9 mouse cellular contexts compared by ENCODE assay signal in genomic region chr17:12532115-12532514, GRCm38 (mm10). TPM values are rescaled to one million over a fixed set of nuclear protein-coding genes. Genes with fewer than 3 reads are reported as not detected.
DNase-seq lines count a peak whose midpoint lies in the region; ATAC-seq lines count a peak whose summit lies in the region.
"Had no signal": no experiment of that assay in that cellular context is flagged by ENCODE, and none has a peak within 500 bp of the region (broad histone marks: within the 10 kb centered on the region; RNA-seq: fewer than 3 reads in every experiment).

No protein-coding gene starts in this region.

- H3K27ac ChIP-seq in forebrain, embryonic 14.5 days (ENCODE audit: low read depth, low read length) = no peak overlapping the region
- H3K27ac ChIP-seq in forebrain, embryonic 15.5 days (replicated peaks) = no peak overlapping the region
- H3K27ac ChIP-seq: limb, embryonic 12.5 days had no signal

- peak; percentile 47 for DNase-seq in forebrain, embryonic 14.5 days (ENCODE audit: low spot score)
- peak; percentile 52 for DNase-seq in 3T3-L1 (ENCODE audit: low read depth, low spot score)
- DNase-seq in adrenal gland, adult 18-20 months (ENCODE audit: low spot score in 2 of 2) = peak; percentile 51 to 52
- DNase-seq in embryo, embryonic 11 days = peak; percentile 67
- DNase-seq in kidney, adult 8-10 months = peak; percentile 26 to 58
- DNase-seq in lung, postnatal 14 days = peak; percentile 65
- peak; percentile 48 for DNase-seq in splenic B cell, adult 2 months (ENCODE audit: low read depth, low spot score)

- H3K9ac ChIP-seq in forebrain, embryonic 14.5 days (ENCODE audit: low read length) = no peak overlapping the region
- H3K9ac ChIP-seq in forebrain, embryonic 15.5 days (replicated peaks) = no peak overlapping the region
- H3K9ac ChIP-seq: limb, embryonic 12.5 days had no signal

- H3K4me2 ChIP-seq in forebrain, embryonic 14.5 days (ENCODE audit: low read length) = no peak overlapping the region
- H3K4me2 ChIP-seq in forebrain, embryonic 15.5 days (replicated peaks) = no peak overlapping the region
- H3K4me2 ChIP-seq: limb, embryonic 12.5 days had no signal

- H3K36me3 ChIP-seq in forebrain, embryonic 14.5 days (ENCODE audit: control insufficient read depth, insufficient read depth, low read length) = no peaks in the 10 kb centered on the region
- H3K36me3 ChIP-seq in forebrain, embryonic 15.5 days = no peaks in the 10 kb centered on the region
- no peaks in the 10 kb centered on the region for H3K36me3 ChIP-seq in splenic B cell, adult 2 months (ENCODE audit: control insufficient read depth, insufficient read depth, low read length, poor library complexity, severe bottlenecking)
- H3K36me3 ChIP-seq: limb, embryonic 12.5 days had no signal

- H3K27me3 ChIP-seq in forebrain, embryonic 14.5 days (replicated peaks; ENCODE audit: control insufficient read depth, insufficient read depth, low read length) = no peaks in the 10 kb centered on the region
- no peaks in the 10 kb centered on the region for H3K27me3 ChIP-seq in forebrain, embryonic 15.5 days
- no peaks in the 10 kb centered on the region for H3K27me3 ChIP-seq in splenic B cell, adult 2 months (ENCODE audit: control insufficient read depth, insufficient read depth, low read length, poor library complexity, severe bottlenecking)

- H3K4me3 ChIP-seq in forebrain, embryonic 14.5 days (ENCODE audit: low read depth, low read length) = no peak overlapping the region
- H3K4me3 ChIP-seq in forebrain, embryonic 15.5 days = no peak overlapping the region
- H3K4me3 ChIP-seq: limb, embryonic 12.5 days had no signal

- ATAC-seq in forebrain, embryonic 14.5 days = no peak
- ATAC-seq in forebrain, embryonic 15.5 days (replicated peaks) = no peak

- no peaks in the 10 kb centered on the region for H3K4me1 ChIP-seq in forebrain, embryonic 14.5 days (ENCODE audit: control insufficient read depth, insufficient read depth, low read length)
- no peaks in the 10 kb centered on the region for H3K4me1 ChIP-seq in forebrain, embryonic 15.5 days
- H3K4me1 ChIP-seq: limb, embryonic 12.5 days had no signal

- 34% methylated on average over 5 of the region's 5 CpGs for WGBS in forebrain, embryonic 14.5 days
- 29% methylated on average over 5 of the region's 5 CpGs for WGBS in forebrain, embryonic 15.5 days

- no peaks in the 10 kb centered on the region for H3K9me3 ChIP-seq in forebrain, embryonic 14.5 days (replicated peaks; ENCODE audit: control insufficient read depth, low read length)
- H3K9me3 ChIP-seq in forebrain, embryonic 15.5 days = no peaks in the 10 kb centered on the region
- H3K9me3 ChIP-seq: limb, embryonic 12.5 days had no signal

RNA-seq across cellular contexts. Expression of gene Slc22a3, which starts 24.6 kb away (rescaled TPM):
- 0.11 and 0.49 TPM in 2 replicates for polyA plus RNA-seq in forebrain, embryonic 14.5 days (2014; fragmentation: Nextera tagmentation; extraction: Ambion mirVana)
- 0.15 and 0.51 TPM in 2 replicates for polyA plus RNA-seq in forebrain, embryonic 15.5 days (2015; fragmentation: Nextera tagmentation; extraction: Ambion mirVana)
- total RNA-seq in adrenal gland, adult 18-20 months (2021) = 10 to 100 TPM in 1 of 2 experiments, 1 to 10 TPM in 1; 4.5 to 18.4 TPM

RNA-seq across cellular contexts. Expression of gene Slc22a2, which starts 51.8 kb away (rescaled TPM):
- polyA plus RNA-seq in forebrain, embryonic 14.5 days (2014; fragmentation: Nextera tagmentation; extraction: Ambion mirVana) = 1.3 and 2.6 TPM in 2 replicates
- 0.50 and 1.0 TPM in 2 replicates for polyA plus RNA-seq in forebrain, embryonic 15.5 days (2015; fragmentation: Nextera tagmentation; extraction: Ambion mirVana)
- total RNA-seq in adrenal gland, adult 18-20 months (2021) = under 1 TPM; 0.43 to 0.61 TPM
- polyA plus RNA-seq: limb, embryonic 12.5 days had no signal
